Mouse (Mus musculus) small intestine, adult 2 months (tissue): ENCODE results near the gene Ston2. TPM values are rescaled to one million over a fixed set of nuclear protein-coding genes. Genes with fewer than 3 reads are reported as not detected.

Source experiments
- H3K27ac ChIP-seq: fragments of 200-500 bp; 2 replicates; pipeline ENCODE4 v1.5.1; 2012; ENCODE audit warnings: low read depth, low read length, control low read depth, inconsistent platforms; ENCODE audit not compliant: insufficient read depth
- H3K27me3 ChIP-seq: fragments of 200-500 bp; 2 replicates; pipeline ENCODE4 v1.6.1; 2012; ENCODE audit warnings: mild to moderate bottlenecking, moderate library complexity, low read length, inconsistent platforms; ENCODE audit not compliant: control insufficient read depth, insufficient read depth
- H3K36me3 ChIP-seq: fragments of 200-500 bp; 2 replicates; pipeline ENCODE4 v1.6.1; 2012; ENCODE audit warnings: mild to moderate bottlenecking, low read length, control low read depth, inconsistent platforms; ENCODE audit not compliant: control insufficient read depth, insufficient read depth
- H3K4me1 ChIP-seq: fragments of 200-500 bp; 2 replicates; pipeline ENCODE4 v1.6.1; 2012; ENCODE audit warnings: low read length, inconsistent platforms, mixed read lengths; ENCODE audit not compliant: control insufficient read depth, insufficient read depth, insufficient read length
- H3K4me3 ChIP-seq: fragments of 200-500 bp; 2 replicates; pipeline ENCODE4 v1.5.1; 2012; ENCODE audit warnings: low read depth, mild to moderate bottlenecking, control low read depth, inconsistent platforms, low read length, moderate library complexity
- CTCF ChIP-seq: fragments of 200-500 bp; IDR thresholded peaks from 2 replicates; pipeline ENCODE4 v1.5.1; 2012; ENCODE audit warnings: low read depth, mild to moderate bottlenecking, control low read depth, inconsistent platforms, low read length, moderate library complexity, mixed read lengths; ENCODE audit not compliant: insufficient replicate concordance, insufficient read length; ENCODE audit errors: extremely low read depth
- POLR2A ChIP-seq: fragments of 200-500 bp; IDR thresholded peaks from 2 replicates; pipeline ENCODE4 v1.6.1; 2012; ENCODE audit warnings: low read depth, mild to moderate bottlenecking, control low read depth, inconsistent platforms, low read length, moderate library complexity
- WGBS: fragments of 180-500 bp; shearing (Covaris S2); methylation state at CpG from one replicate; pipeline ENCODE4 v1.1.7; 2018; 5-methylcytosine and 5-hydroxymethylcytosine counted together
- polyA plus RNA-seq: library from polyadenylated mRNA; depleted of rRNA; stranded (reverse); fragments of >200 nt; gene quantifications from 2 replicates; pipeline ENCODE4 v1.2.3, GENCODE M21; 2012

Ston2 gene
- polyA plus RNA-seq, 1 experiment: 13.1 TPM

DNA sequence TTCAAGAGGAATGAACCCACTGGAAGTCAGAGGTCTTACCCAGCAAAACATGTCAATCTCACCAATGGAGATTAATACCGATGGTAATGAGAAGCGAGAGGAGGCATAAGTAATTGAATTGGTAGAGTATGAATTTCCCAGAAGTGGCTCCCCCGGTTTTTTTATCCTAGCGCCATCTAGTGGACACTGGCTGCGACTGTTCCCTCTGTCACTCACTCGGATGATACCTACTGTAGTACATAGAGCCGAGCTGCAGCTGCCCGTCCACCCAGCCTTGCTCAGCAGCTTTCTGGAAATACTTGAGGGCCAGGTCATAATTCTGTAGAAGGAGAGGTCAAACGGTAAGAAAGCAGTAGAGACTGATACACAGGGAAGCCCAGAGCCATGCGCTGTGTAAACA lies 27.8 kb upstream of the Ston2 start:
- no peak overlapping the region for H3K4me3 ChIP-seq
- no peaks in the 10 kb centered on the region for H3K4me1 ChIP-seq
- no peak overlapping the region for H3K27ac ChIP-seq
- TF ChIP-seq CTCF (peak; percentile 67; the same call in 1 of the 2 replicates), POLR2A (no peak)
- H3K36me3 ChIP-seq: peaks cover 75% of the 10 kb centered on the region
- WGBS: 26% methylated on average over 10 of the region's 10 CpGs
- H3K27me3 ChIP-seq: no peaks in the 10 kb centered on the region

DNA sequence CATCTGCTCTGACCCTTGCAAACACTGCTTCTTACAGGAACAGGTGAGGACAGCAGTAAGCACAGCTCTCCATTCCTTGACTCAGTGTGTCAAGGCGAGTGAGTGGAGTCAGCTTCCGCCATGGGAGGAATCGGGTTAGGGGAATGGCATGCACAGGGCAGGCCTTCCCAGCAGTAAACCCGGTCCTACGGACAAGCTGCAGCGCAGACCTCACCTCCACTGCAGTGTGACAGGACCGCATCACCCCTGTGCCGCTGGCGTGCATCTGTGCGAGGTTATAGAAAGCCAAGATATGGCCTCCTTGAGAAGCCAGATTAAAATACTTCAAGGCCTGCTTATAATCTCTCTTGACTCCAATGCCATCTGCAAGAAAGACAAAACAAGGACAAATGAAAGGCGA lies 27.4 kb upstream of the Ston2 start:
- Histone ChIP-seq H3K27me3 (no peaks in the 10 kb centered on the region), H3K36me3 (peaks cover 75% of the 10 kb centered on the region), H3K4me3 (no peak overlapping the region), H3K27ac (no peak overlapping the region), H3K4me1 (no peaks in the 10 kb centered on the region)
- 95% methylated on average over 11 of the region's 11 CpGs for WGBS
- TF ChIP-seq POLR2A: no peak
- no peak for TF ChIP-seq CTCF

DNA sequence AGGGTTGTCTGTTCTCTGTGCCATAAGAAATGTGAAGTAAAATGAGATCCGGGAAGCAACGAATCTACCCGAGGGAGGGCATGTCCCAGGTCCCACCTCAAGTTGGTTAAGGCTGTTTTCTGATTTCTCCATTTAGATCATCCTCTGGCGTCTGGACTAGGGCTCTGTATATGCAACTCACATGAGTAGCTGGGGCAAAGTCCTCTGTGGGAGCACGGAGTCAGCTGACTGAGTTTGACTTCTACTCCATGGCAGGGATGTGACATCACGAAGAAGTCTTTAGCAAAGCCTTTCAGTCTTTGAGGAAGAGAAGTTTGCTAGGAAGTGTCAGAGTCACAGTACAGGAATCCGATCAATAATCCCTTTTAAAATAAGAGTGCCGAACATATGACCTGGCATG lies 20.7 kb upstream of the Ston2 start:
- WGBS: 88% methylated on average over 8 of the region's 8 CpGs
- H3K36me3 ChIP-seq: peaks cover 66% of the 10 kb centered on the region

DNA sequence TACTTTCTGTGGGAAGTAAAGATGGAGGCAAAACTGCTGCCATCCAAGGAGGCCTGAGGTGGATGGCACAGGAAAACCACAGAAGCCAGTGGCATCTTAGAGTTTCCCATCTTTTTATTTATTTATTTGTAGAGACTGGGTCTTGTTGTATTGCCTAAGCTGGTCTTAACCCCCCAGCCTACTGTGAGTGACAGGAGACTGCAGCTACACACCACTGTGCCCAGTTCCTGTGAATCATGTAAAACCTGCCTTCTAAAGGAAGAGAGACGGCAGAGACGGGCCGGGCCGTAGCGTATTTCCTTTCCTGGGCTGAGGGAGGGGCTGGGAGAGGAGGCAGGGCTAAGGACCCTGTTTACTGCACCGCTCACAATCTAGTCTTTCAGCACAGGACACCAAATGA lies 19.6 kb upstream of the Ston2 start:
- Histone ChIP-seq H3K27ac (no peak overlapping the region), H3K4me3 (no peak overlapping the region), H3K4me1 (no peaks in the 10 kb centered on the region), H3K27me3 (no peaks in the 10 kb centered on the region), H3K36me3 (peaks cover 57% of the 10 kb centered on the region)
- WGBS: 81% methylated on average over 6 of the region's 6 CpGs
- no peak for TF ChIP-seq CTCF
- no peak for TF ChIP-seq POLR2A

More for the DNA sequence above, 20.7 kb upstream of the Ston2 start:
- Histone ChIP-seq H3K4me3 (no peak overlapping the region), H3K4me1 (no peaks in the 10 kb centered on the region), H3K27me3 (no peaks in the 10 kb centered on the region), H3K27ac (no peak overlapping the region)
- TF ChIP-seq CTCF: no peak

DNA sequence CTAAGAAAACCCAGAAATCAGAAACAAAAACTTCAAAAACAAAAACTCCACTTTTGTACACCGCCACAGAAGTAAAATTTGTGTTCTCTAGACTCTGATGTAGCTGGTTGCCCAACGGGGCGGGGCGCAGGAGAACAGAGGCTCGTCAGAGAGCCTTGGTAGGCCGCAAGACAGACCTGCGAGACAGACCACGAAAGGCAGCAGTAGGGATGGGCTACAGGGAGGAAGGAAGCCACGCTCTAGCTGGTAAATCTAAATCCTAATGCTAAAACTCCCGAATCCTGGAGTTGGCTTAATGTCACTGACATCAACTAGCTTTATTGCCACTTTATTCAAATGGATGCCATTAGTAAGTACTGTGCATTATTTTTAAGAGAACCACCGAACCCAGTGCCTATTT lies 18.9 kb upstream of the Ston2 start:
- TF ChIP-seq POLR2A: no peak
- TF ChIP-seq CTCF: no peak
- H3K27me3 ChIP-seq: no peaks in the 10 kb centered on the region
- 86% methylated on average over 11 of the region's 11 CpGs for WGBS
- H3K27ac ChIP-seq: no peak overlapping the region
- no peak overlapping the region for H3K4me3 ChIP-seq
- peaks cover 50% of the 10 kb centered on the region for H3K36me3 ChIP-seq
- H3K4me1 ChIP-seq: no peaks in the 10 kb centered on the region

DNA sequence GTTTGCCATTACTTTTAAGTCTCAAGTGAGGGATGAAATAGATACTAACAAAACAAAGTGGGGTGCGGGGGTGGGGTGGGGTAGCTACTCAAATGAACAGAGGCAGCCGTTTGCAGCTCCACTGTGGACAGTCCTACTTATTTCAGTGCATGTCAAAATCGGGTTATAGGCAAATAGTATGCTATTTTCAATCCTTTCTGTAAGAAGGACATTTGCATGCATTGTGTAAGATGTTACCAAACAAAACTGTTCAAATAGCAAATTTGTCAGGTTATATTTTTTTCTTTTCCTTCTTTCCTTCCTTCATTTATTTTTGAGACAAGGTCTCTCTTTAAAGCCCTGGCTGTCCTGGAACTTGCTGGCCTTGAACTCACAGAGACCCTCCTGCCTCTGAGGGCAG lies 16.1 kb upstream of the Ston2 start:
- WGBS: 69% methylated on average over 3 of the region's 3 CpGs
- Histone ChIP-seq H3K27me3 (no peaks in the 10 kb centered on the region), H3K27ac (no peak overlapping the region), H3K4me3 (no peak overlapping the region), H3K4me1 (no peaks in the 10 kb centered on the region), H3K36me3 (peaks cover 25% of the 10 kb centered on the region)
- TF ChIP-seq POLR2A: no peak
- no peak for TF ChIP-seq CTCF

DNA sequence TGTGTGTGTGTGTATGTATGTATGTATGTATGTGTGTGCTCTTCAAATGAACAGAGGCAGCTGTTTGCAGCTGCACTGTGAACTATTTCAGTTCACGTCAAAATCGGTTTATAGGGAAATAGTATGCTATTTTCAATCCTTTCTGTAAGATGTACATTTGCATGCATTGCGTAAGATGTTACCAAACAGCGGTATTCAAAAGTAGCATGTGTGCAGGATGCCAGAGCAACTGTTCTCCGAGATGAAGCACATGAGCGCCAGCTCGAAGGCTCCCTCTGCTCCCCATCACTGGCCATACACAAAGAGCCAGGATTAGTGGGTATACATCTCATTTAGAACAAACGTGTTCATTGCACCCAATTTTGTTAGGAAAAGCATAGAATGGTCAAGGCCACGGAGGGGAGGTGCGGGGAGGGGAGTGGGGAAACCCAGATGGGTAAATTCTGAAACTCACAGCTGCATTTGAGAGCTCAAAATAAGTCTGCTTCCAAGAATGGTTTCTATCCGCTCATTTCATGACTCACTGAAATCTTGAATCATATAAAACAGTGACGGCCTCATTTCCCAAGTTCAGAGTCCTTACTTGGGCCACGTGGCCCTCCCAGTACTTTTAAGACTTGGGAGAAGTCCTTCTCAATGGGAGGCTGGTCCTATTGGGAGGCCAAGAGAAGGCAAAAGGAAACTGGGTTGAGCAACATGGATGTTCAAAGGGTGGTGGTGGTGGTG lies 15.2 kb upstream of the Ston2 start:
- H3K4me3 ChIP-seq: no peak overlapping the region
- H3K27me3 ChIP-seq: no peaks in the 10 kb centered on the region
- peaks cover 16% of the 10 kb centered on the region for H3K36me3 ChIP-seq
- 63% methylated on average over 13 of the region's 13 CpGs for WGBS
- H3K27ac ChIP-seq: no peak overlapping the region
- no peaks in the 10 kb centered on the region for H3K4me1 ChIP-seq
- no peak for TF ChIP-seq CTCF
- no peak for TF ChIP-seq POLR2A

DNA sequence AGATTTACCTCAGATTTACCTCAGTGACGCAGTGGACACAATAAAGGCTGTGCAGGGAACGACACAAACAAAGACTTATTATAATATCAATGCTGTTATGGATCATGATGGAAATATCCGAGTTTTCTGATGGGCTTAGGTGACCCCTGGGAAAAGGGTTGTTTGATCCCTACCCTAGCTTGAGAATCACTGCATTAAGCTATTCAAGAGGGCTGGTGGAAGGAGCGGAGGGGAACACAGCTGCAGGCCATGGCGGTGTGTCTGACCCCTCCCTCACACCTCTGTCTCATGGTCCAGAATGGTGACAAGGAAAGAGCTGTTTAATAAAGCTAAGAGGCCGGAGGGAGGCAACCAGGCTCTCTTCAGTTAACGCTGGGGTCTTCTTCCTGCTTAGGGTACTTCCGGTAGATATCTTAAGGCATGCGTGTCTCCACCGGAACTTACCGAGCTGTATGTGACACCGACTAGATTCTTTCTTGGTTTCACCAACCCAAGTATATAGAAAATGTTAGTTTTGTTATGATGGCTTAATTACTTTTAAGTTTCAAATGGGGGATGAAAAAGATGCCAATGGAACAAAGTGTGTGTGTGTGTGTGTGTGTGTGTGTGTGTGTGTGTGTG lies 14.5 kb upstream of the Ston2 start:
- TF ChIP-seq CTCF (no peak), POLR2A (no peak)
- 86% methylated on average over 12 of the region's 12 CpGs for WGBS
- Histone ChIP-seq H3K27me3 (no peaks in the 10 kb centered on the region), H3K4me3 (no peak overlapping the region), H3K27ac (peak overlapping the region; percentile 66), H3K4me1 (no peaks in the 10 kb centered on the region), H3K36me3 (peaks cover 10% of the 10 kb centered on the region)
